Mouse (Mus musculus) cerebellum, adult 2 months (tissue): Measurements from ENCODE around the gene Tgfbr3. TPM values are rescaled to one million over a fixed set of nuclear protein-coding genes. Genes with fewer than 3 reads are reported as not detected.

Experiments
- DNase-seq, 2 experiments: peaks; one replicate each; pipeline ENCODE4 v3.0.0; 2021
- H3K27ac ChIP-seq: fragments of 200-500 bp; 2 replicates; pipeline ENCODE4 v1.5.1; 2012; ENCODE audit warnings: low read length, control low read depth, inconsistent platforms; ENCODE audit not compliant: insufficient read depth
- H3K27me3 ChIP-seq: fragments of 200-500 bp; 2 replicates; pipeline ENCODE4 v1.6.1; 2012; ENCODE audit warnings: inconsistent platforms, mild to moderate bottlenecking, low read length, moderate library complexity; ENCODE audit not compliant: control insufficient read depth, insufficient read depth
- H3K4me1 ChIP-seq: fragments of 200-500 bp; 2 replicates; pipeline ENCODE4 v1.6.1; 2011; ENCODE audit warnings: low read length; ENCODE audit not compliant: control insufficient read depth, insufficient read depth
- H3K4me3 ChIP-seq: fragments of 200-500 bp; replicated peaks from 2 replicates; pipeline ENCODE3; 2011; ENCODE audit warnings: mild to moderate bottlenecking, low read depth, low read length, control low read depth; ENCODE audit not compliant: insufficient read depth
- CTCF ChIP-seq: fragments of 200-500 bp; IDR thresholded peaks from 2 replicates; pipeline ENCODE4 v1.5.1; 2011; ENCODE audit warnings: low read depth, mild to moderate bottlenecking, control low read depth, low read length, moderate library complexity, borderline replicate concordance; ENCODE audit not compliant: insufficient read depth
- POLR2A ChIP-seq: fragments of 200-500 bp; IDR thresholded peaks from 2 replicates; pipeline ENCODE4 v1.6.1; 2011; ENCODE audit warnings: low read length, control low read depth, borderline replicate concordance; ENCODE audit not compliant: insufficient read depth
- WGBS: fragments of 180-500 bp; shearing (Covaris S2); methylation state at CpG from one replicate; pipeline ENCODE4 v1.1.7; 2018; 5-methylcytosine and 5-hydroxymethylcytosine counted together
- polyA plus RNA-seq: library from polyadenylated mRNA; depleted of rRNA; stranded (reverse); fragments of >200 nt; gene quantifications from 2 replicates; pipeline ENCODE4 v1.2.3, GENCODE M21; 2012

Gene Tgfbr3
- polyA plus RNA-seq, 1 experiment: 11.5 TPM

DNA sequence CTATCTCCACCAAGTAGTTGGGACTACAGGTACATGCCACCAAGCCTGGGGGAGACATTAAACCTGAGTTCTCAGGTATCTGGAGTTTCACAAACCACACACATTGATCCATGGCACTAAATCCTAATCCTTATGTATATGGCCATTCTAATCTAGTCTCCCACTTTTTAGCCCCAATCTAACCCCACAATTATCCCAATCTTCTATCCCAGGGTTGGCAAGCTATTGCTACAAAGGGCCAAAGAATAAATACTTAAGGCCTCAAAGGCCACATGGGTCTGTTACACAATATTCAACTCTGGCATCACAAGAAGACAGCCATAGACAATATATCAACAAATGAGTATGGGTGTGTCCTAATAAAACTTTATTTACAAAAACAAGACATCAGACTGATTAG lies 85.1 kb downstream of the Tgfbr3 start:
- peaks cover 17% of the 10 kb centered on the region for H3K4me1 ChIP-seq
- DNase-seq: no peak
- no peaks in the 10 kb centered on the region for H3K27me3 ChIP-seq
- no peak overlapping the region for H3K27ac ChIP-seq
- H3K4me3 ChIP-seq: no peak overlapping the region
- TF ChIP-seq CTCF (no peak), POLR2A (no peak)

DNA sequence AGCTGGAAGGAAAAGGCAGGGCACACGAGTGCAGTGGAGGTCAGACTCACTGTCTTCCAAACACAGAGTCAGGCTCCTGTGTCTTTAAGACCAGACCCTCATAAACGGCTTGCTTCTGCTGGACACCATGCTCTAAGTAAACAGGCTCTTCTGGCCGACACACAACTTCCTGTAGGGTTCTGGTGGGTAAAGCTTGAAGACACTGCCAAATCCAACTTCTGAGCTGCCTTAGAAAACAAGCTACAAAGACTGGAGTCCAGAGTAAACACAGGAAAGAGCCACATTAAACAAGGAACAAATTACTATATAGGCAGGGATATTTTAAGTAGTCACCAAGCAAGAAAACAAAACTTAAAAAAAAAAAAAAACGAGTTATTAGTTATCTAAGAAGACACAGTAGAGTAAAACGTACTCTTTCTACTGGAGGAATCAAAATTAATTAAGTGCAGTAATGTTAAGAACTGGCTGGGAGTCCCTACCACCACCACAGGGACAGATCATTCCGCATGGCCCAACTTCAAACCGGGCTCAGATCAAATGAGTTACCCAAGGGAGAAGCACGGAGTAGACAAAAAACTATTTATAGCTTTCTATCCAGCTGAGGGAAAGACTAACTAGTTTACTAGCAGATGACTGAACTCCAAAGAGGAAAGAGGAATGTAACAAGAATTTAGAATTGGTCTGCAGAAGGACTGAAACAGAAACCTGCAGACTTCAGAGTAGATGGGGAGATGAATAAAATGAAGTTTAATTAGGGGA lies 86.4 kb downstream of the Tgfbr3 start:
- H3K27me3 ChIP-seq: no peaks in the 10 kb centered on the region
- no peak overlapping the region for H3K4me3 ChIP-seq
- no peak for DNase-seq
- 39% methylated on average over 8 of the region's 8 CpGs for WGBS
- H3K4me1 ChIP-seq: peaks cover 15% of the 10 kb centered on the region
- no peak overlapping the region for H3K27ac ChIP-seq
- TF ChIP-seq POLR2A (no peak), CTCF (no peak)

- WGBS: 81% methylated on average over 9 of the region's 9 CpGs
- no peak for DNase-seq
- Histone ChIP-seq H3K4me3 (no peak overlapping the region), H3K4me1 (peaks cover 10% of the 10 kb centered on the region), H3K27ac (no peak overlapping the region), H3K27me3 (no peaks in the 10 kb centered on the region)
- TF ChIP-seq POLR2A (no peak), CTCF (no peak)
These were observed 87.8 kb downstream of the Tgfbr3 start for GRCm38 (mm10) chr5:107201509-107202182.

DNA sequence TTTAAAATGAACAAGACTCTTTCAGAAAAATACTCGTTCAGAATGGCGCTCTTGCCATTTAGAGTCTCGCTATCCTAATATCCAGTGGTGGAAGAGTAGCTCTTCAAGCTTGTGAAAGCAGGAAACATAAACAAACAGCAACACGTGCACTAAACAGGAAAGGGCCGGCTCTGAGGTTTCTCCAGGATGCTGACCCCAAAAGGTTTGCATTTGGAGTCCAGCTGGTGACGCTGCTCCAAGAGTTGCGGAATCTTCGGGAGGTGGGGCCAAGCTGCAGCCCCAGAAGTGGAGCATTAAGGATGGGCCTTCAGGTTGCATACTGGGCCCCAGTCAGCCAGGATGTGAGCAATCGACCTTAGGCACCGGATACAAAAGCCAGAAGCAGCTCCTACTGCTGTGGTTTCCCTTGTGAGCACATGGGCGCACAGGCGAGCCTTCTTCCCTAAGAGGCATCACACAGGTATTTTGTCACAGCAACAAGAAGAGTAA lies 88.5 kb downstream of the Tgfbr3 start:
- no peaks in the 10 kb centered on the region for H3K27me3 ChIP-seq
- TF ChIP-seq CTCF: no peak
- TF ChIP-seq POLR2A: no peak
- no peak overlapping the region for H3K27ac ChIP-seq
- DNase-seq: no peak
- H3K4me3 ChIP-seq: no peak overlapping the region
- 86% methylated on average over 12 of the region's 12 CpGs for WGBS
- peaks cover 10% of the 10 kb centered on the region for H3K4me1 ChIP-seq

DNA sequence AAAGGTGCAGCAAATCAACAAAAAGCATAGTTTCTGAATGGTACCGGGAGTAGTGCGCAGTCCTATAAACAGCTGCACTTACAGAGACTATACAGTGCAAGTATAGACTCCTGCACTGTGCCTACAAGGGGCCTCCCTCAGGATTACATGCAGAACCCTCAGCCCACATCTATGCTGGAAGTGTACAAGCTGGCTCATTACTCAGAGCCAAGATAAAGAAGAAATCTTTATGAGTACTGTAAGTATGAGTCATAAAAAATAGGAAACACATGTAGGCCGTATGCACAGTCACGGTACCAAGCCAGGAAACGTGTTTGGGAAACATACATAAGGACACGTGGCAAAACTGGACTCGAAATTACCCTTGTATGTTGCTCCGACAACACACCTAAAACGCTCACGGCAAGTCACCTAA lies 89.2 kb downstream of the Tgfbr3 start:
- no peak for DNase-seq
- WGBS: 91% methylated on average over 10 of the region's 10 CpGs
- Histone ChIP-seq H3K27ac (no peak overlapping the region), H3K4me1 (peaks cover 10% of the 10 kb centered on the region), H3K4me3 (no peak overlapping the region), H3K27me3 (no peaks in the 10 kb centered on the region)
- no peak for TF ChIP-seq POLR2A
- no peak for TF ChIP-seq CTCF

GRCm38 (mm10) chr5:107195751-107196395 lies 93.6 kb downstream of the Tgfbr3 start:
- Histone ChIP-seq H3K27me3 (no peaks in the 10 kb centered on the region), H3K4me1 (peaks cover 7% of the 10 kb centered on the region), H3K27ac (no peak overlapping the region), H3K4me3 (no peak overlapping the region)
- DNase-seq: no peak
- TF ChIP-seq CTCF (no peak), POLR2A (no peak)
- WGBS: 75% methylated on average over 12 of the region's 12 CpGs

GRCm38 (mm10) chr5:107193160-107193559 lies 96.3 kb downstream of the Tgfbr3 start:
- TF ChIP-seq POLR2A (no peak), CTCF (no peak)
- no peaks in the 10 kb centered on the region for H3K27me3 ChIP-seq
- 94% methylated on average over 9 of the region's 9 CpGs for WGBS

DNA sequence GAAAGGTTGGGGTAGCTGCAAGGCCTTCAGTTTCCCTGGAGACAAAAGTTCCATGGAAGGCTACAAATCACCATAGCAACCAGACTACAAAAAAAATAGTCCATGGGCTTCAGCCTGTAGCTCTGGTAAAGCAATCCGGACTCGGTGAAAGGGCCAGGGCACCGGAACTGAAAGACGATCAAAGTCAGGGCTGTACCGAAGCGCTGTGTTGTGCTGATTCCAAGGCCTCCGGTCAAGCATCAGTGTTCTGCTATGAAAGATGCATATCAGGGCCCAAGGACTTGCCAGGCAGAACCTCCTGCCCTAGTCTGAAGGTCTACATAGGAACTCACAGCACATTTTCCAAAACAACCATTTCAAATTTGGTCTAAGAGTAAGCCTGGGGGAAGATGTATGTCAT lies 97.1 kb downstream of the Tgfbr3 start:
- no peak overlapping the region for H3K4me3 ChIP-seq
- DNase-seq: no peak
- no peak overlapping the region for H3K27ac ChIP-seq
- WGBS: 79% methylated on average over 7 of the region's 7 CpGs
- H3K27me3 ChIP-seq: no peaks in the 10 kb centered on the region
- TF ChIP-seq POLR2A: no peak
- TF ChIP-seq CTCF: no peak
- H3K4me1 ChIP-seq: peaks cover 7% of the 10 kb centered on the region

More at GRCm38 (mm10) chr5:107193160-107193559, 96.3 kb downstream of the Tgfbr3 start:
- Histone ChIP-seq H3K4me3 (no peak overlapping the region), H3K4me1 (peaks cover 7% of the 10 kb centered on the region), H3K27ac (no peak overlapping the region)
- DNase-seq: no peak
